Mouse (Mus musculus) bone marrow macrophage, adult 2 months (primary cell): ENCODE measurements around the gene Ankfy1. TPM values are rescaled to one million over a fixed set of nuclear protein-coding genes. Genes with fewer than 3 reads are reported as not detected.
A peak's percentile ranks its signal among the peaks of the same experiment; 100 is the strongest.

Experiments used
- H3K27ac ChIP-seq: 2 replicates; pipeline ENCODE4 v1.5.1; 2012; ENCODE audit warnings: low read depth, low read length; ENCODE audit not compliant: insufficient read depth
- H3K4me1 ChIP-seq: 2 replicates; pipeline ENCODE4 v1.6.1; 2012; ENCODE audit warnings: low read length; ENCODE audit not compliant: control insufficient read depth, insufficient read depth
- H3K4me3 ChIP-seq: 2 replicates; pipeline ENCODE4 v1.5.1; 2012; ENCODE audit warnings: mild to moderate bottlenecking, low read length, moderate library complexity; ENCODE audit not compliant: insufficient read depth
- CTCF ChIP-seq: IDR thresholded peaks from 2 replicates; pipeline ENCODE4 v1.5.1; 2012; ENCODE audit warnings: low read depth, mild to moderate bottlenecking, low read length, moderate library complexity
- POLR2A ChIP-seq: IDR thresholded peaks from 2 replicates; pipeline ENCODE4 v1.6.1; 2012; ENCODE audit warnings: mild to moderate bottlenecking, low read depth, low read length, borderline replicate concordance
- polyA plus RNA-seq: library from polyadenylated mRNA; stranded (reverse); fragments of >200 nt; gene quantifications from 2 replicates; pipeline ENCODE4 v1.2.4, GENCODE M21; 2012; ENCODE audit not compliant: missing spikeins, insufficient read depth, insufficient read length

The Ankfy1 gene
- polyA plus RNA-seq: 71.9 and 78.6 TPM in 2 replicates

DNA sequence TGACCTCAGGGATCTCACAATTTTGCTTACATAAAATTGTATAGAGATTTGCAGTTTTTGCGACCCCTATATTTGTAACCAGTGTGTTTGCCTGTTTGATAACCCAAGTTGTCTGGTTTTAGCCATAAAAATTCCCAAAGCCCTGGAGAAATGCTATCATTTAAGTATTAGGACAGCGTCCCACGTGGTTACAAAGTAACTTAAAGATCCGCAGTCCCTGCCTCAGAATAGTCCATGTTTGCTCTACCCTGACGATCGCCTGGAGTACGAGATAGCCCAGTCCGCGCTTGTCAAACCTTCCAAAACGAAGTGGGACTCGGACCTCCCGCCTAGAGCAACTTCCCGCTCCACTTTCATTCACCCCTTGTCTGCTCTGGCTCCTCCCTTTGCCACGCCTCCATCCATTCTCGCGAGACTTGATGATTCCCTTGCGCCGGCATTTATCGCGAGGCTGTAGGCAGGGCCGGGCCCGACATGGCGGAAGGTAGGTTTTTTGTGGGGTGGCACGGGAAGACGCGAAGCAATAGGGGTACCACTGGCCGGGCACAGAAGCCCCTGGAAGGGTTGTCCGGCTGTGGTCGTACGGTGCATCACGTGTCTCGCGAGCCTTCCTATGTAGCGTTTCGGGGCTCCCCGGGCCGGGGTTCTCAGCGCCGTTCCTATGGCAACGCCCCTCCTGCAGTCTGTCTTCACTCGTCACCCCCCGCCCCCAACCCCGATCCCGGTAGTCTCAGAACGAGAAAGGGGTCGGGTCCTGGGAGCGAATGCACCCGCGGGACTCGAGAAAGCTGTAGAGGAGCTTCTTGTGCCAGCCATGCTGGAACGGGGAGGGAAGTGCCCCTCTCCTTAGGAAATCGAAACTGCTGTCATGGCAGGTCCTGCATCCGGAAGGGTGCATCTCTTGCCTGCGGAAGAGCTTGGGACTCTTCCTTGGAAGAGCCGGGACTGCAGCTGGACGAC, at the start of gene Ankfy1:
Ankfy1 (plus strand) TSS at position 456 of the 960 bp plus-strand sequence.
- peaks cover 27% of the 10 kb centered on the region for H3K4me1 ChIP-seq
- peak within 1 kb of the TSS; percentile 86 for H3K27ac ChIP-seq
- TF ChIP-seq POLR2A (peak; percentile 61; the same call in 1 of the 2 replicates), CTCF (no peak)

DNA sequence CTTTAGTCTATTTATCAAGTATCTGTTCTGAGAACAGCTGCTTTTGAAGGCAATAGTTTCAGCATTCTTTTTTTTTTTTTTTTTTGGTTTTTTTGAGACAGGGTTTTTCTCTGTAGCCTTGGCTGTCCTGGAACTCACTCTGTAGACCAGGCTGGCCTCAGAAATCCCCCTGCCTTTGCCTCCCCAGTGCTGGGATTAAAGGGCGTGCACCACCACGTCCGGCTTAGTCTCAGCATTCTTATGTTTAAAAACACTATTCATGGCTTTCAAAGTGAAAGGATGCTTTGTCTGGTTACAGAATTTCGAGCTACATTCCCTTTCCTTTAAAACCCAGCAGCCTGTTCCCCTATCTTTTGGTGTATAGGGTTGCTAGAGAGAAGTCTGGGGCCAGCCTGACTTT, 47.1 kb upstream of the Ankfy1 start:
- Histone ChIP-seq H3K4me1 (peaks cover 2% of the 10 kb centered on the region), H3K27ac (no peak overlapping the region), H3K4me3 (no peak overlapping the region)
- TF ChIP-seq CTCF (no peak), POLR2A (no peak)

More for the DNA sequence above, at the start of gene Ankfy1:
- H3K4me3 ChIP-seq: peak within 1 kb of the TSS; percentile 79

DNA sequence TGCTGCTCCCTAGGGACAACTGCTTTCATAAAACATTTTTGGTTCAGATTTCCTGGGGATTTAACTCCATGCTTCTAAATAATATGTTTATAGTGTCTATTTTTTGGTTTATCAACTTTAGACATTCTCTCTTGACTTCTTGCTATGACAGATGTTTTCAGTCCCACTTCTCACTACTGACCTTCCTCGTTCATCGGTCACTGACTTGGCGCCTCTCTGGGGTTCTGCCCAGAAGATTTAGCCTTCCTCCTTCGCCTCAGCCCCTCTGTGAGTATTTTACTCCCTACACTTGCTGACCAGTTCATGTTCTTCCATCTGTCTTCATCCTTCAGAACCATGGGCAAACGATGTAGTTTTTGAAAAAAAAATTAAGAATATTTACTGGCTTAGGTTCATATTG, 44.4 kb upstream of the Ankfy1 start:
- TF ChIP-seq CTCF: no peak
- no peak for TF ChIP-seq POLR2A
- H3K4me3 ChIP-seq: no peak overlapping the region
- H3K4me1 ChIP-seq: peaks cover 2% of the 10 kb centered on the region
- no peak overlapping the region for H3K27ac ChIP-seq

DNA sequence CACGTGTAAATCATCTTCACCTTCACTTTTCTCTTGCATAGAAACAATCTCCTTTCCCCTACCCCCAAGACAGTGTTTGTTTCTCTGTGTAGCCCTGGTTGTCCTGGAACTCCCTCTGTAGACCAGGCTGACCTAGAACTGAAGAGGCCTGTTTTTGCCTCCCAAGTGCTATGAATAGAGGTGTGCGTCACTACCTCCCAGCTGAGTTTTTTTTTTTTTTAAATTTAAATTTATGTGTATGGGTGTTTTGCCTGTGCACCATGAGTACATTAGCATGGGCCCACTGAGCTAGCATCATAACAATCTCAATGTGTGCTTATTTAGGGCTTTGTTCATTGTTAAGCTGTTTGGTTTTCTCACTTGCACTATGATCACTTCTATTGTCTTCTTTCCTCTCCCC, 39.5 kb upstream of the Ankfy1 start:
- H3K4me3 ChIP-seq: no peak overlapping the region

DNA sequence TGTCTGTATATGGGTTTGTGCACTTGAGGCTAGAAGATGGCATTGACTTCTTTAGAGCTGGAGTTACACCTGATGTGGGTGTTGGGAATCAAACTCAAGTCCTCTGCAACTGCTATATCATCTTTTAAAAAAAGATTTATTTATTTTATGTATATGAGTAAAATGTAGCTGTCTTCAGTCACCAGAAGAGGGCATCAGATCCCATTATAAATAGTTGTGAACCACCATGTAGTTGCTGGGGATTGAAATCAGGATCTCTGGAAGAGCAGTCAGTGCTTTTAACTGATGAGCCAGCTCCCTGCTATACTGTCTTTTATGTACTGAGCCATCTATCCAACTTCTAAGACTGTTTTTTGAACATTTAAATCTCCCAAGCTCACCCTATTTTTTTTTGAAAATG, 29.9 kb upstream of the Ankfy1 start:
- no peak overlapping the region for H3K4me3 ChIP-seq
- TF ChIP-seq POLR2A (no peak), CTCF (no peak)
- no peak overlapping the region for H3K27ac ChIP-seq
- peaks cover 2% of the 10 kb centered on the region; the same call in 1 of the 2 replicates for H3K4me1 ChIP-seq

More for the DNA sequence above, 39.5 kb upstream of the Ankfy1 start:
- TF ChIP-seq CTCF (no peak), POLR2A (no peak)
- Histone ChIP-seq H3K4me1 (peaks cover 2% of the 10 kb centered on the region), H3K27ac (no peak overlapping the region)

DNA sequence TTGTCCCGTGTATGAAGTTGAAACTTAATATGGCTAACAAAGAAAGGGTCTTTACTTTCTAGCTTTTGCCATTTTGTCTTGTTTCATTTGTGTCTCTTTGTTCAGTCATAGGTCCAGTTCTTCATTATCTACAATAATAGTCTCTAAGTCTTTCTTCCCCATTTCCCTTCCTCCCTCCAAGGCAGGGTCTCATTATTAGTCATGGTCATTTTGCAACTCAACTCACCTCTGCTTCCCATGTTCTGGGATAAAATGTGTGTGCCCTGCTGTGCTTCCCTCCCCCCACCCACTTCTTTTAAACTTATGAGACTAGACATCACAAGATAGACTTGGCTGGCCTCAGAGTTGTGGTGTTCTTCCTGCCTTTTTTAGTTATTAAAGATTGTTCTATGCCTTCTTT, 29.4 kb upstream of the Ankfy1 start:
- H3K4me3 ChIP-seq: no peak overlapping the region
- no peak overlapping the region for H3K27ac ChIP-seq
- peaks cover 2% of the 10 kb centered on the region; the same call in 1 of the 2 replicates for H3K4me1 ChIP-seq
- TF ChIP-seq CTCF (no peak), POLR2A (no peak)

DNA sequence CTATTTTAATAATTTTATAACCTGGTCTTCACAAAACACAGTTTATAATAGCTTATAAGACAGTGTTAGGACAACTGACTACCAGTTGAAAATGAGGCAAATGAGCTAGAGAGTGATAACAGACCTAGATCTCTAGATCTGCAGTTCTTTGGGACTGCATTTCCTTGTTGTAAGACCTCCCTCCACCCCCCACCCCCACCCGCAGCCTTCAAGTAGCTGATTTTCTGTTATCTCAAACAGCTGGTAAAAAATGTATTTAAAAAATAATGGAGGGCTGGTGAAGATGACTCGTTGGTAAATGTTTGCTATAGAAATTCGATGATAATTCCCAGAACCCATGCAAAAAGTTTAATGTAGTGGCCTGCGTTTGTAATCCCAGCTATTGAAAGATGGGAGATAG, 25.2 kb upstream of the Ankfy1 start:
- H3K4me3 ChIP-seq: no peak overlapping the region
- no peak overlapping the region for H3K27ac ChIP-seq
- H3K4me1 ChIP-seq: peaks cover 2% of the 10 kb centered on the region; the same call in 1 of the 2 replicates
- TF ChIP-seq CTCF: no peak
- TF ChIP-seq POLR2A: no peak

DNA sequence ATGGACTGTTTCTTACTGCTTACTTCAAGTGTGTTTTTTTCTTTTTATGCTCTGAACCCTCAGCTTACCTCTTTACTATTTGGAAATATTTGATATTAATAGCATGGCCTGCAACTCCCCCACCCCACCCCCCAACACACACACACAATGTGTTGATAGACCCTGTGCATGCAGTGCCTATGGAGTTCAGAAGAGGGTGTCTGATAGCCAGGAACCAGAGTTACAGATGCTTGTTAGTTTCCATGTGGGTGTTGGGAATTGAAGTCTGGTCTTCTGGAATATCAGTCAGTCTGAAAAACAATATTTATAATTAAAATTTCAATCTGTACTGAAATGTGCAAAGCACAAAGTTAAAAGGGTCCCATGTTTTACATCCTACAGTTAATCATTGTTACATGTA, 19.2 kb upstream of the Ankfy1 start:
- no peak overlapping the region for H3K27ac ChIP-seq
- TF ChIP-seq CTCF: no peak
- TF ChIP-seq POLR2A: no peak
- no peak overlapping the region for H3K4me3 ChIP-seq
- H3K4me1 ChIP-seq: peaks cover 17% of the 10 kb centered on the region

DNA sequence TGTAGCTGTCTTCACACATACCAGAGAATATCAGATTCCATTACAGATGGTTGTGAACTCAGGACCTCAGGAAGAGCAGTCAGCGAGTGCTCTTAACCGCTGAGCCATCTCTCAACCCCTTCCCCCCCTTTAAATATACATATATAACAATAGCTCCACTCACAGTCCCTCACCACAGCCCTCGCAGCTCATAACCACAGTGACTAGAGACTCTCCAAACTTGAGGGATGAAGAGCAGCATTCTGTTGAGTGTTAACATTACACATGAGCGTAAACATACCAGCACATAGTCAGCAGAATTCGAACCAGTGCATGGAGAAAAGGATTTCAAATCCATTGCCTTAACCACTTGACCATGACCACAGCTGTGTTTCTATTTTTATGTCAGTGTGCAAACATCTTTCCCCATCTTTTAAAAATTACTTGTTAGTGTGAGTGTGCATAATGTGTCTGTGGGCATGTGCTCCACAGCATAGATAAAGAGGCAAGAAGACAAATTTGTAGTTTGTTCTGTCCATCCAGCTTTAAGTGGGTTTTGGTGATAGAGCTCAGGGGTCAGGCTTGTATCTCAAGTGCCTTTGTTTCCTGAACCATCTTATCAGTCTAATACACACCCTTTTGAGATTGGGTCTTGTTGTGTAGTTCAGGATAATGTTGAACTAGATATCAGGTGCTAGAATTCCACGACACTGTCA, 18.4 kb upstream of the Ankfy1 start:
- Histone ChIP-seq H3K4me1 (peaks cover 17% of the 10 kb centered on the region), H3K27ac (0 out of 2 replicates have a peak overlapping the region, but pooled peaks have one; percentile 8), H3K4me3 (no peak overlapping the region)
- TF ChIP-seq CTCF (no peak), POLR2A (no peak)

DNA sequence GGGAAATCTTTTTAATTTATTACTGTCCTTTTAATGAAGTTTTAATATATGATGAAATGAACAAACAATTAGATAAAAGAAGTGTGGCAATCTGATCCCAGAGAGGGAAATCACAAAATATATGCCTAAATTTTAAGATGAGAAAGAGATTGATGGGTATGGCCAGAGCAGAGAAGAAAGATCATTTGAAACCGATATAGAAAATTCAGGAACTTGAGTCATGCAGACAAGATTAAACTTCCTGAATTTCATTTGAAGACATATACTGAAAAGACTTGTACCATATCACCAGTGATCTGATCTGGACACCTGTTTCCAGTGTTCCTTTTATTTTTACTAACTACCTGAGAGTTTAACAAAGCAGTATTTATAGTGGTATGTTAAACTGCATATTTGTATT, 17.4 kb upstream of the Ankfy1 start:
- Histone ChIP-seq H3K4me1 (peaks cover 17% of the 10 kb centered on the region), H3K27ac (no peak overlapping the region), H3K4me3 (no peak overlapping the region)
- no peak for TF ChIP-seq CTCF
- TF ChIP-seq POLR2A: no peak
